ENCODE assay signal across 20 mouse cellular contexts in the genomic region with DNA sequence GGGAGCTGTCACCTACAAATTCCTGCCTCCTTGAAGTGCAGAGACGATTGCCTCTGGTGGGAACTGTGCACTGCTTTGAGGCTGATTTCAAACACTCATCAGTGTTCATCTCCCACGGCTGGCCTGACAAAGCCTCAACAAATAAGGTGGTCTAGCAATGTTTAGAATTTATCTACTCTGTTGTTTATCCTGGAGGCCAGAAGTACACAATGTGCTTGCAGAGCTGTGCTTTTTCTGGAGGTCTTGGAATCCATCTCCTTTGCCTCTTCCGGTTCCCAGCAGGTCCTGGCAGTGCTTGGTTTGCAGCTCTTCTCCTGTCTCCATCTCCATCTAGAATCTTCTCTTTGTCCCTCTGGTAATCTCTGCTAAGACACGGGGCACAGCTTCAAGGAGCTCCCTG. TPM values are rescaled to one million over a fixed set of nuclear protein-coding genes. Genes with fewer than 3 reads are reported as not detected.
DNase-seq lines count a peak whose midpoint lies in the region; ATAC-seq lines count a peak whose summit lies in the region.
"Had no signal": no experiment of that assay in that cellular context is flagged by ENCODE, and none has a peak within 500 bp of the region (broad histone marks: within the 10 kb centered on the region; RNA-seq: fewer than 3 reads in every experiment).

No protein-coding gene starts in this region.

- no peak overlapping the region for H3K4me2 ChIP-seq in forebrain, embryonic 16.5 days (ENCODE audit: low read length)
- no peak overlapping the region for H3K4me2 ChIP-seq in liver, embryonic 13.5 days
- H3K4me2 ChIP-seq in intestine, embryonic 15.5 days (replicated peaks) = no peak overlapping the region
- H3K4me2 ChIP-seq in stomach, embryonic 16.5 days (ENCODE audit: low read depth, low read length) = no peak overlapping the region
- H3K4me2 ChIP-seq: hindbrain, embryonic 13.5 days had no signal

- H3K9me3 ChIP-seq in forebrain, embryonic 10.5 days = no peaks in the 10 kb centered on the region
- no peaks in the 10 kb centered on the region for H3K9me3 ChIP-seq in forebrain, embryonic 16.5 days (ENCODE audit: control insufficient read depth, low read length)
- no peaks in the 10 kb centered on the region for H3K9me3 ChIP-seq in liver, embryonic 13.5 days (replicated peaks)
- no peaks in the 10 kb centered on the region for H3K9me3 ChIP-seq in intestine, embryonic 15.5 days
- no peaks in the 10 kb centered on the region for H3K9me3 ChIP-seq in stomach, embryonic 16.5 days (replicated peaks; ENCODE audit: control insufficient read depth, low read length)
- H3K9me3 ChIP-seq: embryonic facial prominence, embryonic 10.5 days; G1E; heart, embryonic 13.5 days; hindbrain, embryonic 13.5 days had no signal

- H3K9ac ChIP-seq in forebrain, embryonic 16.5 days (replicated peaks; ENCODE audit: low read depth, low read length) = no peak overlapping the region
- H3K9ac ChIP-seq in liver, embryonic 13.5 days = peak overlapping the region; percentile 28; the same call in 1 of the 2 replicates
- H3K9ac ChIP-seq in intestine, embryonic 15.5 days = no peak overlapping the region
- no peak overlapping the region; the same call in 1 of the 2 replicates for H3K9ac ChIP-seq in stomach, embryonic 16.5 days (ENCODE audit: low read length)
- H3K9ac ChIP-seq: heart, embryonic 13.5 days; hindbrain, embryonic 13.5 days had no signal

- ATAC-seq in forebrain, embryonic 16.5 days = no peak
- ATAC-seq in liver, embryonic 13.5 days (ENCODE audit: low read depth) = no peak
- no peak for ATAC-seq in intestine, embryonic 15.5 days
- no peak for ATAC-seq in stomach, embryonic 16.5 days (ENCODE audit: insufficient read depth, low FRiP score)
- no peak for ATAC-seq in granulocyte monocyte progenitor cell, adult 5-6 weeks (replicated peaks; ENCODE audit: poor library complexity, severe bottlenecking)
- ATAC-seq: CD4-positive, CD25-positive, alpha-beta regulatory T cell, adult 4 months; forebrain, embryonic 14.5 days had no signal

- no peaks in the 10 kb centered on the region for H3K27me3 ChIP-seq in forebrain, embryonic 10.5 days (ENCODE audit: poor library complexity, severe bottlenecking)
- no peaks in the 10 kb centered on the region for H3K27me3 ChIP-seq in forebrain, embryonic 16.5 days (replicated peaks; ENCODE audit: control insufficient read depth, insufficient read depth, low read length)
- peaks cover 9% of the 10 kb centered on the region for H3K27me3 ChIP-seq in liver, embryonic 13.5 days
- H3K27me3 ChIP-seq in intestine, embryonic 15.5 days (replicated peaks) = no peaks in the 10 kb centered on the region
- no peaks in the 10 kb centered on the region for H3K27me3 ChIP-seq in stomach, embryonic 16.5 days (ENCODE audit: control insufficient read depth, insufficient read depth, low read length)
- H3K27me3 ChIP-seq: hindbrain, embryonic 13.5 days had no signal

- DNase-seq in forebrain, embryonic 10.5 days (ENCODE audit: extremely low spot score, low spot score) = no peak
- DNase-seq in liver, embryonic 13.5 days = no peak
- DNase-seq in liver = no peak
- DNase-seq: adrenal gland, adult 8-10 months; adrenal gland, postnatal 36 days; B cell, adult 2 months; cerebellum, adult 2 months; cerebellum, postnatal 10 days; gastrocnemius, postnatal 14 days; heart, postnatal 36 days had no signal

- no peaks in the 10 kb centered on the region for H3K36me3 ChIP-seq in forebrain, embryonic 10.5 days (replicated peaks)
- H3K36me3 ChIP-seq in forebrain, embryonic 16.5 days (ENCODE audit: control insufficient read depth, insufficient read depth) = no peaks in the 10 kb centered on the region
- H3K36me3 ChIP-seq in liver, embryonic 13.5 days = no peaks in the 10 kb centered on the region
- no peaks in the 10 kb centered on the region for H3K36me3 ChIP-seq in intestine, embryonic 15.5 days
- no peaks in the 10 kb centered on the region for H3K36me3 ChIP-seq in stomach, embryonic 16.5 days (ENCODE audit: control insufficient read depth, insufficient read depth, low read length)
- H3K36me3 ChIP-seq: embryonic facial prominence, embryonic 10.5 days; G1E; heart, embryonic 13.5 days; hindbrain, embryonic 13.5 days had no signal

- H3K27ac ChIP-seq in forebrain, embryonic 10.5 days = peak overlapping the region; percentile 94
- no peak overlapping the region for H3K27ac ChIP-seq in forebrain, embryonic 16.5 days (ENCODE audit: low read length)
- H3K27ac ChIP-seq in liver, embryonic 13.5 days = no peak overlapping the region
- 0 out of 2 replicates have a peak overlapping the region, but pooled peaks have one; percentile 68 for H3K27ac ChIP-seq in intestine, embryonic 15.5 days
- H3K27ac ChIP-seq in stomach, embryonic 16.5 days (ENCODE audit: low read length) = peak overlapping the region; percentile 89; the same call in 1 of the 2 replicates
- H3K27ac ChIP-seq: heart, embryonic 13.5 days; hindbrain, embryonic 13.5 days had no signal

- 83% methylated on average over 4 of the region's 4 CpGs for WGBS in forebrain, embryonic 10.5 days
- WGBS in forebrain, embryonic 16.5 days = 83% methylated on average over 4 of the region's 4 CpGs
- 62% methylated on average over 4 of the region's 4 CpGs for WGBS in liver, embryonic 13.5 days (ENCODE audit: insufficient replicate concordance)
- WGBS in intestine, embryonic 15.5 days = 52% methylated on average over 4 of the region's 4 CpGs
- WGBS in stomach, embryonic 16.5 days = 57% methylated on average over 4 of the region's 4 CpGs

- peaks cover 37% of the 10 kb centered on the region for H3K4me1 ChIP-seq in forebrain, embryonic 10.5 days
- peaks cover 11% of the 10 kb centered on the region for H3K4me1 ChIP-seq in forebrain, embryonic 16.5 days (replicated peaks; ENCODE audit: control insufficient read depth, insufficient read depth, low read length)
- H3K4me1 ChIP-seq in liver, embryonic 13.5 days (replicated peaks) = peaks cover 74% of the 10 kb centered on the region
- peaks cover 34% of the 10 kb centered on the region for H3K4me1 ChIP-seq in intestine, embryonic 15.5 days (replicated peaks)
- H3K4me1 ChIP-seq in stomach, embryonic 16.5 days (ENCODE audit: control insufficient read depth, insufficient read depth, low read length) = peaks cover 24% of the 10 kb centered on the region

- no peak overlapping the region for H3K4me3 ChIP-seq in forebrain, embryonic 10.5 days
- H3K4me3 ChIP-seq in forebrain, embryonic 16.5 days (replicated peaks; ENCODE audit: low read length) = no peak overlapping the region
- H3K4me3 ChIP-seq in liver, embryonic 13.5 days (replicated peaks) = no peak overlapping the region
- no peak overlapping the region for H3K4me3 ChIP-seq in intestine, embryonic 15.5 days (replicated peaks)
- no peak overlapping the region for H3K4me3 ChIP-seq in stomach, embryonic 16.5 days (replicated peaks; ENCODE audit: low read length)
- H3K4me3 ChIP-seq: embryonic facial prominence, embryonic 10.5 days; heart, embryonic 13.5 days; hindbrain, embryonic 13.5 days had no signal

RNA-seq across cellular contexts. Expression of gene Fmod, which starts 19.2 kb away (rescaled TPM):
- 1.3 TPM in 2 replicates for polyA plus RNA-seq in forebrain, embryonic 10.5 days (2016; fragmentation: Nextera tagmentation; extraction: Ambion mirVana)
- polyA plus RNA-seq in forebrain, embryonic 16.5 days (2015; fragmentation: Nextera tagmentation; extraction: Ambion mirVana) = 7.8 and 12.6 TPM in 2 replicates
- polyA plus RNA-seq in liver, embryonic 13.5 days (2015; fragmentation: Nextera tagmentation; extraction: Ambion mirVana) = 2.2 and 2.5 TPM in 2 replicates
- 8.5 and 9.2 TPM in 2 replicates for polyA plus RNA-seq in intestine, embryonic 15.5 days (2015; fragmentation: Nextera tagmentation; extraction: Ambion mirVana)
- 12.3 and 13.1 TPM in 2 replicates for polyA plus RNA-seq in stomach, embryonic 16.5 days (2015; fragmentation: Nextera tagmentation; extraction: Ambion mirVana)
- not detected in 2 replicates for total RNA-seq in granulocyte monocyte progenitor cell, adult 5-6 weeks (2014; fragmentation: Nextera tagmentation)
- not detected in 2 replicates for total RNA-seq in granulocyte monocyte progenitor cell, adult 5-6 weeks (2017)
- polyA plus RNA-seq: CD4-positive, CD25-positive, alpha-beta regulatory T cell, adult 4 months; G1E had no signal

RNA-seq across cellular contexts. Expression of gene Btg2, which starts 22.6 kb away (rescaled TPM):
- 64.6 and 68.6 TPM in 2 replicates for polyA plus RNA-seq in forebrain, embryonic 10.5 days (2016; fragmentation: Nextera tagmentation; extraction: Ambion mirVana)
- 56.0 and 66.4 TPM in 2 replicates for polyA plus RNA-seq in forebrain, embryonic 16.5 days (2015; fragmentation: Nextera tagmentation; extraction: Ambion mirVana)
- 79.6 and 89.1 TPM in 2 replicates for polyA plus RNA-seq in liver, embryonic 13.5 days (2015; fragmentation: Nextera tagmentation; extraction: Ambion mirVana)
- polyA plus RNA-seq in intestine, embryonic 15.5 days (2015; fragmentation: Nextera tagmentation; extraction: Ambion mirVana) = 41.0 and 41.3 TPM in 2 replicates
- polyA plus RNA-seq in stomach, embryonic 16.5 days (2015; fragmentation: Nextera tagmentation; extraction: Ambion mirVana) = 98.5 and 110 TPM in 2 replicates
- 7.2 and 13.5 TPM in 2 replicates for total RNA-seq in granulocyte monocyte progenitor cell, adult 5-6 weeks (2014; fragmentation: Nextera tagmentation)
- total RNA-seq in granulocyte monocyte progenitor cell, adult 5-6 weeks (2017) = 31.3 and 33.7 TPM in 2 replicates

RNA-seq across cellular contexts. Expression of gene Chit1, which starts 54.8 kb away (rescaled TPM):
- polyA plus RNA-seq in forebrain, embryonic 10.5 days (2016; fragmentation: Nextera tagmentation; extraction: Ambion mirVana) = not detected in 2 replicates
- 0.14 TPM in 1 of 2 replicates, not detected in the other for polyA plus RNA-seq in forebrain, embryonic 16.5 days (2015; fragmentation: Nextera tagmentation; extraction: Ambion mirVana)
- 0.08 and 0.12 TPM in 2 replicates for polyA plus RNA-seq in liver, embryonic 13.5 days (2015; fragmentation: Nextera tagmentation; extraction: Ambion mirVana)
- polyA plus RNA-seq in intestine, embryonic 15.5 days (2015; fragmentation: Nextera tagmentation; extraction: Ambion mirVana) = not detected in 2 replicates
- polyA plus RNA-seq in stomach, embryonic 16.5 days (2015; fragmentation: Nextera tagmentation; extraction: Ambion mirVana) = 4.8 and 8.4 TPM in 2 replicates
- 0.62 and 1.7 TPM in 2 replicates for total RNA-seq in granulocyte monocyte progenitor cell, adult 5-6 weeks (2014; fragmentation: Nextera tagmentation)
- total RNA-seq in granulocyte monocyte progenitor cell, adult 5-6 weeks (2017) = 0.22 and 0.82 TPM in 2 replicates
- total RNA-seq: adrenal gland, postnatal 36 days; G1E; gastrocnemius, postnatal 14 days; heart, postnatal 36 days had no signal
- polyA plus RNA-seq: CD4-positive, CD25-positive, alpha-beta regulatory T cell, adult 4 months; cerebellum, adult 2 months; embryonic facial prominence, embryonic 10.5 days; G1E had no signal

Comparison
In these comparisons a context has a peak if more than half of its experiments do, and no peak if none do; other contexts are left out.
1. H3K27ac ChIP-seq: peak in forebrain, embryonic 10.5 days (single experiment), intestine, embryonic 15.5 days (single experiment) and stomach, embryonic 16.5 days (single experiment); none in forebrain, embryonic 16.5 days (single experiment) and liver, embryonic 13.5 days (single experiment).